15 mouse cellular contexts compared by ENCODE assay signal in genomic region chr4:9104657-9105056, GRCm38 (mm10).
"Had no signal": no experiment of that assay in that cellular context is flagged by ENCODE, and none has a peak within 500 bp of the region (broad histone marks: within the 10 kb centered on the region; RNA-seq: fewer than 3 reads in every experiment).

No protein-coding gene starts in this region.

- DNase-seq: lung, adult 18-20 months; lung, embryonic 14.5 days; lung, postnatal 10 days; lung, postnatal 4 days; right cerebral cortex, postnatal 14 days; thymus, adult 2 months; thymus, postnatal 25 days; thymus, postnatal 4 days had no signal

- H3K27ac ChIP-seq: liver, embryonic 12.5 days; liver, embryonic 14.5 days; midbrain, embryonic 12.5 days; neural tube, embryonic 13.5 days; neural tube, embryonic 15.5 days; stomach, embryonic 15.5 days; stomach, postnatal 0 days had no signal

- ATAC-seq: liver, embryonic 12.5 days had no signal

- H3K4me2 ChIP-seq: liver, embryonic 12.5 days; lung, embryonic 14.5 days; midbrain, embryonic 12.5 days; neural tube, embryonic 13.5 days; neural tube, embryonic 15.5 days; stomach, embryonic 15.5 days had no signal

- H3K27me3 ChIP-seq: liver, embryonic 12.5 days; midbrain, embryonic 12.5 days; neural tube, embryonic 13.5 days; neural tube, embryonic 15.5 days; stomach, embryonic 15.5 days had no signal

- H3K9me3 ChIP-seq: neural tube, embryonic 15.5 days; stomach, embryonic 15.5 days had no signal

- H3K4me3 ChIP-seq: liver, embryonic 12.5 days; midbrain, embryonic 12.5 days; neural tube, embryonic 13.5 days; neural tube, embryonic 15.5 days; stomach, embryonic 15.5 days had no signal

- H3K4me1 ChIP-seq: liver, embryonic 12.5 days; midbrain, embryonic 12.5 days; neural tube, embryonic 13.5 days; neural tube, embryonic 15.5 days; stomach, embryonic 15.5 days had no signal

- H3K36me3 ChIP-seq: liver, embryonic 12.5 days; midbrain, embryonic 12.5 days; neural tube, embryonic 13.5 days; neural tube, embryonic 15.5 days; stomach, embryonic 15.5 days had no signal

- H3K9ac ChIP-seq: liver, embryonic 12.5 days; liver, embryonic 14.5 days; lung, embryonic 14.5 days; midbrain, embryonic 12.5 days; neural tube, embryonic 13.5 days; neural tube, embryonic 15.5 days; stomach, embryonic 15.5 days had no signal
